Mouse (Mus musculus): ENCODE measurements around the gene Fmo5.

- TF ChIP-seq CTCF (IDR thresholded peaks at IDR 0.05; ENCODE audit: borderline replicate concordance, extremely low read depth, insufficient read depth, insufficient read length): no peak
- no peak for TF ChIP-seq POLR2A (IDR thresholded peaks at IDR 0.05; ENCODE audit: borderline replicate concordance, extremely low read depth, insufficient read depth, insufficient read length, poor library complexity, severe bottlenecking)
Measured at GRCm38 (mm10) chr3:97624611-97625010, 4.0 kb upstream of the Fmo5 start.
